ENCODE assay signal across 9 mouse cellular contexts in the genomic region with DNA sequence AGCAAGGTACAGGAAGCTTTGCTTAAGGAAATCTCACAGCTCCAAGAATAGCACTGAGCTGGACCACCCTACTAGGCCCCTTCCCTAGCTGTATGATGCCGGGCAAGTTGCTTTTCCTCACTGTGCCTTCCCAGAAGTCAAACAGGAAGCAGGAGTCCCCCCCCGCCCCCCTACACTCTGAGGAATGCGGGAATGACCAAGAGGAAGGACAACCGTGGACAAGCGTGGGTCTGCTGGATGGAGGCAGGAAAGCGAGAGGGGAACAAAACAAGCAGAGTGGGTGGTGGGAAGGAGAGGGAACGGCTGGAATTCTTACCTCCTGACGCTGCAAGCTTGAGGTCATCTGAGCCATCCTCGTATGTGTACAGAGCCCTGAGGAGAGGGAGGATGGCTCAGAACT. TPM values are rescaled to one million over a fixed set of nuclear protein-coding genes. Genes with fewer than 3 reads are reported as not detected.
DNase-seq lines count a peak whose midpoint lies in the region; ATAC-seq lines count a peak whose summit lies in the region.
"Had no signal": no experiment of that assay in that cellular context is flagged by ENCODE, and none has a peak within 500 bp of the region (broad histone marks: within the 10 kb centered on the region; RNA-seq: fewer than 3 reads in every experiment).

No protein-coding gene starts in this region.

- 32% methylated on average over 9 of the region's 9 CpGs for WGBS in kidney, embryonic 15.5 days
- 38% methylated on average over 9 of the region's 9 CpGs for WGBS in embryonic facial prominence, embryonic 12.5 days
- WGBS in hindbrain, embryonic 12.5 days = 30% methylated on average over 9 of the region's 9 CpGs
- 34% methylated on average over 9 of the region's 9 CpGs for WGBS in midbrain, embryonic 16.5 days

- peaks cover 55% of the 10 kb centered on the region for H3K4me1 ChIP-seq in kidney, embryonic 15.5 days
- H3K4me1 ChIP-seq in embryonic facial prominence, embryonic 12.5 days = peaks cover 39% of the 10 kb centered on the region
- H3K4me1 ChIP-seq in hindbrain, embryonic 12.5 days = peaks cover 45% of the 10 kb centered on the region
- H3K4me1 ChIP-seq in midbrain, embryonic 16.5 days (ENCODE audit: control insufficient read depth, insufficient read depth, low read length) = peaks cover 35% of the 10 kb centered on the region

- ATAC-seq in kidney, embryonic 15.5 days (replicated peaks; ENCODE audit: low FRiP score) = no peak
- ATAC-seq in embryonic facial prominence, embryonic 12.5 days (ENCODE audit: insufficient number of reproducible peaks, insufficient read depth, low FRiP score, low TSS enrichment) = no peak
- ATAC-seq in hindbrain, embryonic 12.5 days (ENCODE audit: low FRiP score) = no peak
- ATAC-seq in midbrain, embryonic 16.5 days = no peak; the same call in 1 of the 2 replicates
- ATAC-seq in megakaryocyte progenitor cell, adult 5-6 weeks (replicated peaks; ENCODE audit: poor library complexity) = no peak

- no peak overlapping the region for H3K4me3 ChIP-seq in kidney, embryonic 15.5 days (replicated peaks)
- no peak overlapping the region for H3K4me3 ChIP-seq in embryonic facial prominence, embryonic 12.5 days
- H3K4me3 ChIP-seq in hindbrain, embryonic 12.5 days = peak overlapping the region; percentile 98
- H3K4me3 ChIP-seq in midbrain, embryonic 16.5 days (ENCODE audit: low read depth, low read length) = peak overlapping the region; percentile 83
- H3K4me3 ChIP-seq: megakaryocyte, embryonic 14.5 days had no signal

- H3K27me3 ChIP-seq in kidney, embryonic 15.5 days = no peaks in the 10 kb centered on the region
- no peaks in the 10 kb centered on the region for H3K27me3 ChIP-seq in embryonic facial prominence, embryonic 12.5 days
- H3K27me3 ChIP-seq in hindbrain, embryonic 12.5 days = no peaks in the 10 kb centered on the region
- no peaks in the 10 kb centered on the region for H3K27me3 ChIP-seq in midbrain, embryonic 16.5 days (ENCODE audit: control insufficient read depth, insufficient read depth, low read depth, low read length)

- H3K4me2 ChIP-seq in kidney, embryonic 15.5 days = peak overlapping the region; percentile 91
- peak overlapping the region; percentile 95 for H3K4me2 ChIP-seq in embryonic facial prominence, embryonic 12.5 days (replicated peaks)
- peak overlapping the region; percentile 96 for H3K4me2 ChIP-seq in hindbrain, embryonic 12.5 days (replicated peaks)
- H3K4me2 ChIP-seq in midbrain, embryonic 16.5 days (ENCODE audit: low read length) = peak overlapping the region; percentile 99

- DNase-seq in kidney, postnatal 25 days = no peak
- no peak for DNase-seq in adipocyte (ENCODE audit: low spot score)
- no peak for DNase-seq in right cerebral cortex, postnatal 14 days

- no peaks in the 10 kb centered on the region for H3K9me3 ChIP-seq in kidney, embryonic 15.5 days (replicated peaks)
- no peaks in the 10 kb centered on the region for H3K9me3 ChIP-seq in embryonic facial prominence, embryonic 12.5 days
- H3K9me3 ChIP-seq in hindbrain, embryonic 12.5 days (replicated peaks) = no peaks in the 10 kb centered on the region
- no peaks in the 10 kb centered on the region for H3K9me3 ChIP-seq in midbrain, embryonic 16.5 days (replicated peaks; ENCODE audit: control insufficient read depth, low read length, poor library complexity, severe bottlenecking)

- H3K27ac ChIP-seq in kidney, embryonic 15.5 days = peak overlapping the region; percentile 57
- no peak overlapping the region for H3K27ac ChIP-seq in embryonic facial prominence, embryonic 12.5 days
- H3K27ac ChIP-seq in hindbrain, embryonic 12.5 days = peak overlapping the region; percentile 99
- H3K27ac ChIP-seq in midbrain, embryonic 16.5 days (ENCODE audit: low read length) = peak overlapping the region; percentile 100

- H3K9ac ChIP-seq in kidney, embryonic 15.5 days = no peak overlapping the region
- no peak overlapping the region for H3K9ac ChIP-seq in embryonic facial prominence, embryonic 12.5 days
- H3K9ac ChIP-seq in hindbrain, embryonic 12.5 days = peak overlapping the region; percentile 59
- H3K9ac ChIP-seq in midbrain, embryonic 16.5 days (ENCODE audit: low read depth, low read length) = peak overlapping the region; percentile 47

- peaks cover 49% of the 10 kb centered on the region for H3K36me3 ChIP-seq in kidney, embryonic 15.5 days
- H3K36me3 ChIP-seq in embryonic facial prominence, embryonic 12.5 days = peaks cover 56% of the 10 kb centered on the region
- peaks cover 51% of the 10 kb centered on the region for H3K36me3 ChIP-seq in hindbrain, embryonic 12.5 days
- peaks cover 30% of the 10 kb centered on the region for H3K36me3 ChIP-seq in midbrain, embryonic 16.5 days (ENCODE audit: control insufficient read depth, insufficient read depth, low read length)

RNA-seq across cellular contexts. Expression of a gene that starts 4.8 kb away (rescaled TPM):
- polyA plus RNA-seq in kidney, embryonic 15.5 days (2015; fragmentation: Nextera tagmentation; extraction: Ambion mirVana) = 168 and 193 TPM in 2 replicates
- 383 and 387 TPM in 2 replicates for polyA plus RNA-seq in embryonic facial prominence, embryonic 12.5 days (2016; fragmentation: Nextera tagmentation; extraction: Ambion mirVana)
- polyA plus RNA-seq in hindbrain, embryonic 12.5 days (2016; fragmentation: Nextera tagmentation; extraction: Ambion mirVana) = 585 and 628 TPM in 2 replicates
- 617 and 675 TPM in 2 replicates for polyA plus RNA-seq in midbrain, embryonic 16.5 days (2015; fragmentation: Nextera tagmentation; extraction: Ambion mirVana)
- 0.72 and 0.76 TPM in 2 replicates for total RNA-seq in megakaryocyte progenitor cell, adult 5-6 weeks (2015)
- total RNA-seq in megakaryocyte progenitor cell, adult 5-6 weeks (2017) = 2.3 and 2.7 TPM in 2 replicates

RNA-seq across cellular contexts. Expression of a gene that starts 19.0 kb away (rescaled TPM):
- polyA plus RNA-seq in kidney, embryonic 15.5 days (2015; fragmentation: Nextera tagmentation; extraction: Ambion mirVana) = 0.70 and 0.75 TPM in 2 replicates
- polyA plus RNA-seq in embryonic facial prominence, embryonic 12.5 days (2016; fragmentation: Nextera tagmentation; extraction: Ambion mirVana) = 1.1 and 1.3 TPM in 2 replicates
- 1.1 and 1.5 TPM in 2 replicates for polyA plus RNA-seq in hindbrain, embryonic 12.5 days (2016; fragmentation: Nextera tagmentation; extraction: Ambion mirVana)
- polyA plus RNA-seq in midbrain, embryonic 16.5 days (2015; fragmentation: Nextera tagmentation; extraction: Ambion mirVana) = 5.0 and 5.6 TPM in 2 replicates
- total RNA-seq in megakaryocyte progenitor cell, adult 5-6 weeks (2015) = 0.72 and 1.7 TPM in 2 replicates
- total RNA-seq in megakaryocyte progenitor cell, adult 5-6 weeks (2017) = 1.5 TPM in 2 replicates

RNA-seq across cellular contexts. Expression of a gene that starts 30.4 kb away (rescaled TPM):
- polyA plus RNA-seq in kidney, embryonic 15.5 days (2015; fragmentation: Nextera tagmentation; extraction: Ambion mirVana) = 141 and 169 TPM in 2 replicates
- 172 and 182 TPM in 2 replicates for polyA plus RNA-seq in embryonic facial prominence, embryonic 12.5 days (2016; fragmentation: Nextera tagmentation; extraction: Ambion mirVana)
- polyA plus RNA-seq in hindbrain, embryonic 12.5 days (2016; fragmentation: Nextera tagmentation; extraction: Ambion mirVana) = 154 and 158 TPM in 2 replicates
- 156 and 158 TPM in 2 replicates for polyA plus RNA-seq in midbrain, embryonic 16.5 days (2015; fragmentation: Nextera tagmentation; extraction: Ambion mirVana)
- total RNA-seq in megakaryocyte progenitor cell, adult 5-6 weeks (2015) = 12.7 and 13.0 TPM in 2 replicates
- 5.3 and 5.9 TPM in 2 replicates for total RNA-seq in megakaryocyte progenitor cell, adult 5-6 weeks (2017)

RNA-seq across cellular contexts. Expression of a gene that starts 38.2 kb away (rescaled TPM):
- polyA plus RNA-seq in kidney, embryonic 15.5 days (2015; fragmentation: Nextera tagmentation; extraction: Ambion mirVana) = 41.6 and 45.9 TPM in 2 replicates
- polyA plus RNA-seq in embryonic facial prominence, embryonic 12.5 days (2016; fragmentation: Nextera tagmentation; extraction: Ambion mirVana) = 68.3 and 73.0 TPM in 2 replicates
- polyA plus RNA-seq in hindbrain, embryonic 12.5 days (2016; fragmentation: Nextera tagmentation; extraction: Ambion mirVana) = 48.9 and 54.4 TPM in 2 replicates
- 28.3 and 31.8 TPM in 2 replicates for polyA plus RNA-seq in midbrain, embryonic 16.5 days (2015; fragmentation: Nextera tagmentation; extraction: Ambion mirVana)
- total RNA-seq in megakaryocyte progenitor cell, adult 5-6 weeks (2015) = 51.7 and 52.6 TPM in 2 replicates
- total RNA-seq in megakaryocyte progenitor cell, adult 5-6 weeks (2017) = 81.7 and 88.6 TPM in 2 replicates

RNA-seq across cellular contexts. Expression of a gene that starts 46.0 kb away (rescaled TPM):
- polyA plus RNA-seq in kidney, embryonic 15.5 days (2015; fragmentation: Nextera tagmentation; extraction: Ambion mirVana) = 2.9 and 3.0 TPM in 2 replicates
- polyA plus RNA-seq in embryonic facial prominence, embryonic 12.5 days (2016; fragmentation: Nextera tagmentation; extraction: Ambion mirVana) = 2.5 and 3.0 TPM in 2 replicates
- 3.7 and 4.7 TPM in 2 replicates for polyA plus RNA-seq in hindbrain, embryonic 12.5 days (2016; fragmentation: Nextera tagmentation; extraction: Ambion mirVana)
- 5.1 and 5.6 TPM in 2 replicates for polyA plus RNA-seq in midbrain, embryonic 16.5 days (2015; fragmentation: Nextera tagmentation; extraction: Ambion mirVana)
- 18.1 and 34.6 TPM in 2 replicates for total RNA-seq in megakaryocyte progenitor cell, adult 5-6 weeks (2015)
- total RNA-seq in megakaryocyte progenitor cell, adult 5-6 weeks (2017) = 22.9 and 31.2 TPM in 2 replicates

Comparison
In these comparisons a context has a peak if more than half of its experiments do, and no peak if none do; other contexts are left out.
1. H3K4me3 ChIP-seq: peak in hindbrain, embryonic 12.5 days (single experiment) and midbrain, embryonic 16.5 days (single experiment); none in kidney, embryonic 15.5 days (single experiment) and embryonic facial prominence, embryonic 12.5 days (single experiment).
2. H3K9ac ChIP-seq: peak in hindbrain, embryonic 12.5 days (single experiment) and midbrain, embryonic 16.5 days (single experiment); none in kidney, embryonic 15.5 days (single experiment) and embryonic facial prominence, embryonic 12.5 days (single experiment).
3. Peak in every context shown above with its lines, with median percentiles within 50 percentile points of each other: H3K4me2 ChIP-seq.